Mouse (Mus musculus) heart, postnatal 0 days (tissue): ENCODE results near the gene Zfp39. TPM values are rescaled to one million over a fixed set of nuclear protein-coding genes. Genes with fewer than 3 reads are reported as not detected.

Experiments used
- ATAC-seq: fragments of 200-750 bp; cut with Nextera tagmentation; 2 replicates; pipeline ENCODE4 v1.8.0; 2017; ENCODE audit warnings: low read depth, moderate number of reproducible peaks, moderate library complexity; ENCODE audit not compliant: insufficient read depth
- DNase-seq: peaks from one replicate; pipeline ENCODE4 v3.0.0-alpha.2; 2016; ENCODE audit warnings: low spot score
- H3K27ac ChIP-seq: fragments of 300-500 bp; sonication (generic); 2 replicates; pipeline ENCODE4 v1.5.1; 2014; ENCODE audit warnings: low read depth, mild to moderate bottlenecking
- H3K27me3 ChIP-seq: fragments of 300-500 bp; sonication (generic); 2 replicates; pipeline ENCODE4 v1.6.1; 2014; ENCODE audit warnings: low read length, mixed read lengths; ENCODE audit not compliant: control insufficient read depth, insufficient read depth
- H3K36me3 ChIP-seq: fragments of 300-500 bp; sonication (generic); replicated peaks from 2 replicates; pipeline ENCODE4 v1.6.1; 2014; ENCODE audit warnings: low read length, mixed read lengths; ENCODE audit not compliant: control insufficient read depth, insufficient read depth
- H3K4me1 ChIP-seq: fragments of 300-500 bp; sonication (generic); 2 replicates; pipeline ENCODE4 v1.6.1; 2014; ENCODE audit warnings: antibody characterized with exemption; ENCODE audit not compliant: control insufficient read depth, insufficient read depth
- H3K4me2 ChIP-seq: fragments of 300-500 bp; sonication (generic); 2 replicates; pipeline ENCODE4 v1.6.1; 2014; ENCODE audit warnings: low read depth, mild to moderate bottlenecking, low read length, moderate library complexity
- H3K4me3 ChIP-seq: fragments of 300-500 bp; sonication (generic); 2 replicates; pipeline ENCODE4 v1.5.1; 2014; ENCODE audit warnings: low read depth, low read length
- H3K9ac ChIP-seq: fragments of 300-500 bp; sonication (generic); replicated peaks from 2 replicates; pipeline ENCODE4 v1.6.1; 2014; ENCODE audit warnings: low read depth, low read length, mixed read lengths
- H3K9me3 ChIP-seq: fragments of 300-500 bp; sonication (generic); replicated peaks from 2 replicates; pipeline ENCODE4 v1.6.1; 2016; ENCODE audit warnings: low read length; ENCODE audit not compliant: control insufficient read depth
- CTCF ChIP-seq: IDR thresholded peaks from 2 replicates; pipeline ENCODE4 v1.5.1; 2016; ENCODE audit warnings: antibody characterized with exemption, control low read depth, low read depth
- EP300 ChIP-seq: IDR thresholded peaks from 2 replicates; pipeline ENCODE4 v1.6.1; 2016; ENCODE audit warnings: antibody characterized with exemption, low read depth
- WGBS: fragments of 180-500 bp; shearing (Covaris S2); extraction: QIAGEN DNeasy Blood & Tissue Kit; methylation state at CpG from one replicate; pipeline ENCODE4 v1.1.7; 2014; 5-methylcytosine and 5-hydroxymethylcytosine counted together
- polyA plus RNA-seq: library from polyadenylated mRNA; unstranded; fragments of >200 nt; fragmentation: Nextera tagmentation; extraction: Ambion mirVana; gene quantifications from 2 replicates; pipeline ENCODE4 v1.2.1, GENCODE M21; 2015
- total RNA-seq: library from RNA; depleted of rRNA; stranded (reverse); fragments of >200 nt; gene quantifications from 2 replicates; pipeline ENCODE4 v1.2.3, GENCODE M21; 2014; ENCODE audit warnings: low replicate concordance

The Zfp39 gene
- total and polyA plus RNA-seq, 2 experiments from 2014 or later = 2.2 to 6.6 TPM

DNA sequence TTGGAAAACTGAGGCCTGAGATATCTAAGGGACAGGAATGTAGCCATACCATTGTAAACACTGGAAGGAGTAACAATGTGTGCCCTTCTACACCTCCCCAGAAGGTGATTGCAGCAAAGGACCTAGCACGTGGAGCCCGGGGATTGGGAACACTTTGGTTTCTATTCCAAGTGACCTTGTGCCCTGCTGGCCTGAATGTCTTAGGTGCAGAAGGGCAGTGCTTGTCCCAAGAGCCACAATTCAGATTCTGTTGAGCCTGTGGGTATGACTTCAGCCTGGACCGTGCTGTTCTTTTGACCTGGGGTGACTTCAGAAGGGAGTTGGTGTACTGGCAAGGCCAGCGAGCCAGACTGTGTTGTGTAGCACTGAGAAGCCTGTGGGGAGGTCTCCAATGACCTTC is 33.1 kb downstream of the Zfp39 start:
- Histone ChIP-seq H3K27me3 (no peaks in the 10 kb centered on the region), H3K4me1 (no peaks in the 10 kb centered on the region; the same call in 1 of the 2 replicates), H3K27ac (no peak overlapping the region), H3K9ac (no peak overlapping the region), H3K4me3 (no peak overlapping the region), H3K9me3 (no peaks in the 10 kb centered on the region), H3K4me2 (no peak overlapping the region), H3K36me3 (no peaks in the 10 kb centered on the region; the same call in 1 of the 2 replicates)
- 69% methylated on average over 4 of the region's 4 CpGs for WGBS
- ATAC-seq = no peak
- no peak for DNase-seq
- no peak for TF ChIP-seq EP300
- TF ChIP-seq CTCF = no peak

GRCm38 (mm10) chr11:58867954-58868330 is 36.1 kb downstream of the Zfp39 start:
- Histone ChIP-seq H3K4me1 (no peaks in the 10 kb centered on the region; the same call in 1 of the 2 replicates), H3K36me3 (no peaks in the 10 kb centered on the region; the same call in 1 of the 2 replicates), H3K9me3 (no peaks in the 10 kb centered on the region), H3K4me2 (peak overlapping the region; percentile 77), H3K4me3 (no peak overlapping the region), H3K27me3 (no peaks in the 10 kb centered on the region), H3K27ac (no peak overlapping the region), H3K9ac (peak overlapping the region; percentile 65; the same call in 1 of the 2 replicates)
- DNase-seq = no peak
- ATAC-seq = no peak
- TF ChIP-seq CTCF = no peak
- TF ChIP-seq EP300 = no peak
- 81% methylated on average over 6 of the region's 6 CpGs for WGBS

GRCm38 (mm10) chr11:58867039-58867953 is 36.7 kb downstream of the Zfp39 start, which contains the start of gene 2810021J22Rik:
TSS of gene 2810021J22Rik (plus strand) at chr11:58867216.
- no peaks in the 10 kb centered on the region; the same call in 1 of the 2 replicates for H3K4me1 ChIP-seq
- WGBS = 3% methylated on average over 36 of the region's 37 CpGs
- H3K27me3 ChIP-seq = no peaks in the 10 kb centered on the region
- H3K9me3 ChIP-seq = no peaks in the 10 kb centered on the region
- DNase-seq = peak; percentile 42
- peak within 1 kb of the TSS; percentile 73 for H3K4me3 ChIP-seq
- peak within 1 kb of the TSS; percentile 77 for H3K4me2 ChIP-seq
- peak within 1 kb of the TSS; percentile 65 for H3K9ac ChIP-seq
- ATAC-seq = peak; percentile 78
- no peaks in the 10 kb centered on the region; the same call in 1 of the 2 replicates for H3K36me3 ChIP-seq
- H3K27ac ChIP-seq = peak within 1 kb of the TSS; percentile 65
- TF ChIP-seq CTCF (no peak), EP300 (no peak)

GRCm38 (mm10) chr11:58860744-58861143 is 43.3 kb downstream of the Zfp39 start:
- Histone ChIP-seq H3K4me2 (no peak overlapping the region), H3K27ac (no peak overlapping the region), H3K9ac (no peak overlapping the region), H3K4me3 (no peak overlapping the region), H3K27me3 (no peaks in the 10 kb centered on the region), H3K36me3 (peaks cover 50% of the 10 kb centered on the region), H3K9me3 (peaks cover 47% of the 10 kb centered on the region), H3K4me1 (no peaks in the 10 kb centered on the region)
- WGBS = 93% methylated on average over 8 of the region's 8 CpGs
- no peak for TF ChIP-seq CTCF
- no peak for TF ChIP-seq EP300
- ATAC-seq (no peak), DNase-seq (no peak)

DNA sequence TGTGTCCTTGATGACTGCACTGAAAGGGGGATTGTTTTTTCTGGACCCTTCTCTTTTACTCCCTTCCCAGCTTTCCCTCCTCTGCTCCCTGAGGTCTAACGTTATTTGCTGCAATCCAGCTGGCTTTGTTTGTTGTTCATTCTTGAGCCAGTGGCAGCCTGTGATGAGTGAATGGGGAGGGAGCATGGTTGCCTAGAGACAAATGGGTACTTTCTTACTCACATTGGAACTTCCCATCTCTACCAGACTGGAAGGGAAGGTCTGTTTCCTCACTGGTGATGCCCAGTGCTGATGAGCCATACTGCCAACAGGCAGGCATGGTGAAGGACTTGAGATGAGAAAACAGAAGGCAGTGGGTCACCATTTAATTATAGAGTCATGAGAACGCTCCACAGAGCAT is 54.3 kb downstream of the Zfp39 start:
- H3K27ac ChIP-seq = no peak overlapping the region
- no peaks in the 10 kb centered on the region for H3K9me3 ChIP-seq
- ATAC-seq (no peak), DNase-seq (no peak)
- 54% methylated on average over 2 of the region's 2 CpGs for WGBS
- peaks cover 24% of the 10 kb centered on the region for H3K36me3 ChIP-seq
- TF ChIP-seq EP300 = no peak
- no peak for TF ChIP-seq CTCF
- no peak overlapping the region for H3K4me2 ChIP-seq
- no peak overlapping the region for H3K9ac ChIP-seq
- peaks cover 9% of the 10 kb centered on the region for H3K4me1 ChIP-seq
- H3K27me3 ChIP-seq = no peaks in the 10 kb centered on the region
- no peak overlapping the region for H3K4me3 ChIP-seq
